Mouse (Mus musculus) stomach, postnatal 0 days (tissue): ENCODE data around the gene Actr1a. TPM values are rescaled to one million over a fixed set of nuclear protein-coding genes. Genes with fewer than 3 reads are reported as not detected.

Experiments
- ATAC-seq: fragments of 200-750 bp; cut with Nextera tagmentation; 2 replicates; pipeline ENCODE4 v1.8.0; 2017; ENCODE audit not compliant: low FRiP score, low TSS enrichment
- DNase-seq: peaks from one replicate; pipeline ENCODE4 v3.0.0-alpha.2; 2016; ENCODE audit warnings: low spot score
- H3K27ac ChIP-seq: fragments of 300-500 bp; sonication (generic); replicated peaks from 2 replicates; pipeline ENCODE4 v1.5.1; 2014; ENCODE audit warnings: mild to moderate bottlenecking, control low read depth
- H3K27me3 ChIP-seq: fragments of 300-500 bp; sonication (generic); 2 replicates; pipeline ENCODE4 v1.6.1; 2014; ENCODE audit warnings: low read length; ENCODE audit not compliant: control insufficient read depth, insufficient read depth
- H3K36me3 ChIP-seq: fragments of 300-500 bp; sonication (generic); 2 replicates; pipeline ENCODE4 v1.6.1; 2014; ENCODE audit warnings: low read length, mixed read lengths; ENCODE audit not compliant: control insufficient read depth, insufficient read depth
- H3K4me1 ChIP-seq: fragments of 300-500 bp; sonication (generic); replicated peaks from 2 replicates; pipeline ENCODE4 v1.6.1; 2014; ENCODE audit warnings: antibody characterized with exemption; ENCODE audit not compliant: control insufficient read depth, insufficient read depth
- H3K4me2 ChIP-seq: fragments of 300-500 bp; sonication (generic); replicated peaks from 2 replicates; pipeline ENCODE4 v1.6.1; 2014; ENCODE audit warnings: low read depth, mild to moderate bottlenecking, control low read depth, moderate library complexity
- H3K4me3 ChIP-seq: fragments of 300-500 bp; sonication (generic); 2 replicates; pipeline ENCODE4 v1.5.1; 2014; ENCODE audit warnings: low read depth, low read length, control low read depth
- H3K9ac ChIP-seq: fragments of 300-500 bp; sonication (generic); 2 replicates; pipeline ENCODE4 v1.6.1; 2014; ENCODE audit warnings: mild to moderate bottlenecking, low read length, control low read depth, mixed read lengths
- H3K9me3 ChIP-seq: fragments of 300-500 bp; sonication (generic); 2 replicates; pipeline ENCODE4 v1.6.1; 2016; ENCODE audit warnings: low read length; ENCODE audit not compliant: control insufficient read depth
- CTCF ChIP-seq: IDR thresholded peaks from 2 replicates; pipeline ENCODE4 v1.5.1; 2016; ENCODE audit warnings: antibody characterized with exemption, low read depth, mild to moderate bottlenecking, moderate library complexity
- EP300 ChIP-seq: optimal IDR thresholded peaks from 2 replicates; pipeline ENCODE3; 2016; ENCODE audit warnings: antibody characterized with exemption
- WGBS: fragments of 180-500 bp; shearing (Covaris S2); extraction: QIAGEN DNeasy Blood & Tissue Kit; methylation state at CpG from one replicate; pipeline ENCODE4 v1.1.7; 2014; 5-methylcytosine and 5-hydroxymethylcytosine counted together
- polyA plus RNA-seq: library from polyadenylated mRNA; unstranded; fragments of >200 nt; fragmentation: Nextera tagmentation; extraction: Ambion mirVana; gene quantifications from 2 replicates; pipeline ENCODE4 v1.2.1, GENCODE M21; 2015

Actr1a gene
- polyA plus RNA-seq, 1 experiment from 2014 or later: 90.1 TPM

- H3K4me1 ChIP-seq: peaks cover 2% of the 10 kb centered on the region; the same call in 1 of the 2 replicates
- 63% methylated on average over 4 of the region's 4 CpGs for WGBS
- no peak for ATAC-seq
- no peaks in the 10 kb centered on the region for H3K27me3 ChIP-seq
- H3K9me3 ChIP-seq: no peaks in the 10 kb centered on the region
- no peak overlapping the region for H3K27ac ChIP-seq
- H3K36me3 ChIP-seq: no peaks in the 10 kb centered on the region
- no peak for DNase-seq
- no peak overlapping the region for H3K4me3 ChIP-seq
- TF ChIP-seq CTCF (no peak), EP300 (no peak)
- no peak overlapping the region for H3K9ac ChIP-seq
- no peak overlapping the region for H3K4me2 ChIP-seq
Measured at GRCm38 (mm10) chr19:46418051-46418450, 22.5 kb upstream of the Actr1a start.

- H3K27ac ChIP-seq: 0 out of 2 replicates have a peak overlapping the region, but pooled peaks have one; percentile 24
- H3K27me3 ChIP-seq: no peaks in the 10 kb centered on the region
- no peaks in the 10 kb centered on the region for H3K36me3 ChIP-seq
- no peak overlapping the region for H3K4me2 ChIP-seq
- no peaks in the 10 kb centered on the region for H3K9me3 ChIP-seq
- no peaks in the 10 kb centered on the region; the same call in 1 of the 2 replicates for H3K4me1 ChIP-seq
- ATAC-seq: no peak
- H3K9ac ChIP-seq: no peak overlapping the region
- no peak for TF ChIP-seq CTCF
- TF ChIP-seq EP300: no peak
- no peak overlapping the region for H3K4me3 ChIP-seq
- no peak for DNase-seq
- 79% methylated on average over 9 of the region's 9 CpGs for WGBS
Measured at GRCm38 (mm10) chr19:46416276-46416675, 20.7 kb upstream of the Actr1a start.

GRCm38 (mm10) chr19:46414486-46414885, 18.9 kb upstream of the Actr1a start:
- H3K27ac ChIP-seq: no peak overlapping the region
- H3K4me2 ChIP-seq: no peak overlapping the region
- no peaks in the 10 kb centered on the region for H3K36me3 ChIP-seq
- H3K4me3 ChIP-seq: no peak overlapping the region
- DNase-seq: no peak
- no peaks in the 10 kb centered on the region for H3K9me3 ChIP-seq
- no peaks in the 10 kb centered on the region for H3K27me3 ChIP-seq
- ATAC-seq: no peak
- TF ChIP-seq EP300: no peak
- TF ChIP-seq CTCF: no peak
- H3K9ac ChIP-seq: no peak overlapping the region
- H3K4me1 ChIP-seq: peaks cover 2% of the 10 kb centered on the region; the same call in 1 of the 2 replicates
- WGBS: 93% methylated on average over 8 of the region's 8 CpGs

- DNase-seq (no peak), ATAC-seq (no peak)
- no peak overlapping the region for H3K9ac ChIP-seq
- H3K4me1 ChIP-seq: peaks cover 2% of the 10 kb centered on the region; the same call in 1 of the 2 replicates
- no peak overlapping the region for H3K4me2 ChIP-seq
- H3K9me3 ChIP-seq: no peaks in the 10 kb centered on the region
- TF ChIP-seq EP300 (no peak), CTCF (no peak)
- no peaks in the 10 kb centered on the region for H3K27me3 ChIP-seq
- WGBS: 88% methylated on average over 2 of the region's 2 CpGs
- H3K36me3 ChIP-seq: no peaks in the 10 kb centered on the region; the same call in 1 of the 2 replicates
- no peak overlapping the region for H3K4me3 ChIP-seq
- no peak overlapping the region for H3K27ac ChIP-seq
Measured at GRCm38 (mm10) chr19:46413969-46414368, 18.4 kb upstream of the Actr1a start.

GRCm38 (mm10) chr19:46412056-46412805, 16.7 kb upstream of the Actr1a start:
- no peaks in the 10 kb centered on the region for H3K9me3 ChIP-seq
- H3K4me2 ChIP-seq: no peak overlapping the region
- no peak overlapping the region for H3K9ac ChIP-seq
- H3K4me1 ChIP-seq: 0 out of 2 replicates have a peak, but pooled peaks cover 2% of the 10 kb centered on the region
- no peaks in the 10 kb centered on the region; the same call in none of the 2 replicates for H3K36me3 ChIP-seq
- no peak for TF ChIP-seq EP300
- TF ChIP-seq CTCF: no peak
- ATAC-seq (no peak), DNase-seq (no peak)
- no peak overlapping the region for H3K4me3 ChIP-seq
- WGBS: 75% methylated on average over 12 of the region's 12 CpGs
- H3K27me3 ChIP-seq: no peaks in the 10 kb centered on the region
- 0 out of 2 replicates have a peak overlapping the region, but pooled peaks have one; percentile 4 for H3K27ac ChIP-seq

GRCm38 (mm10) chr19:46409506-46409905, 14.0 kb upstream of the Actr1a start:
- Histone ChIP-seq H3K27me3 (no peaks in the 10 kb centered on the region), H3K9me3 (no peaks in the 10 kb centered on the region), H3K4me3 (no peak overlapping the region), H3K4me2 (no peak overlapping the region), H3K36me3 (peaks cover 3% of the 10 kb centered on the region), H3K27ac (0 out of 2 replicates have a peak overlapping the region, but pooled peaks have one; percentile 40), H3K4me1 (0 out of 2 replicates have a peak, but pooled peaks cover 2% of the 10 kb centered on the region), H3K9ac (no peak overlapping the region)
- ATAC-seq (peak; percentile 49; the same call in 1 of the 2 replicates), DNase-seq (no peak)
- WGBS: 57% methylated on average over 3 of the region's 3 CpGs
- TF ChIP-seq CTCF (no peak), EP300 (no peak)
